Mouse (Mus musculus): ENCODE measurements at regions not wholly inside any gene's neighbourhood (a gene's known extent, or its start where the extent isn't known, plus 50 kb on each side); places are given as distances from the start of the nearest gene placed in this dataset.
A peak's percentile ranks its signal among the peaks of the same experiment; 100 is the strongest.

- H3K36me3 ChIP-seq (ENCODE audit: control insufficient read depth, insufficient read depth), result no peaks in the 10 kb centered on the region
- H3K9me3 ChIP-seq (ENCODE audit: control insufficient read depth, low read length), result no peaks in the 10 kb centered on the region
- no peaks in the 10 kb centered on the region for H3K27me3 ChIP-seq (replicated peaks; ENCODE audit: control insufficient read depth, insufficient read depth, low read length)
- no peak overlapping the region for H3K9ac ChIP-seq (replicated peaks; ENCODE audit: low read depth, low read length)
- 89% methylated on average over 4 of the region's 4 CpGs for WGBS
- H3K4me2 ChIP-seq (ENCODE audit: low read length), result no peak overlapping the region
- H3K4me3 ChIP-seq (replicated peaks; ENCODE audit: low read length), result no peak overlapping the region
- peaks cover 6% of the 10 kb centered on the region for H3K4me1 ChIP-seq (replicated peaks; ENCODE audit: control insufficient read depth, insufficient read depth, low read length)
- ATAC-seq, result no peak
- no peak overlapping the region for H3K27ac ChIP-seq (ENCODE audit: low read length)
Observed at GRCm38 (mm10) chr13:107866825-107867224, 177.4 kb upstream of the Smim15 start.

- Histone ChIP-seq H3K27ac (ENCODE audit: low read length) (no peak overlapping the region), H3K36me3 (ENCODE audit: control insufficient read depth, insufficient read depth) (no peaks in the 10 kb centered on the region), H3K9ac (replicated peaks; ENCODE audit: low read depth, low read length) (no peak overlapping the region), H3K9me3 (ENCODE audit: control insufficient read depth, low read length) (no peaks in the 10 kb centered on the region), H3K4me2 (ENCODE audit: low read length) (no peak overlapping the region), H3K27me3 (replicated peaks; ENCODE audit: control insufficient read depth, insufficient read depth, low read length) (no peaks in the 10 kb centered on the region), H3K4me3 (replicated peaks; ENCODE audit: low read length) (no peak overlapping the region), H3K4me1 (replicated peaks; ENCODE audit: control insufficient read depth, insufficient read depth, low read length) (peaks cover 9% of the 10 kb centered on the region)
- ATAC-seq, result no peak
- WGBS, result 86% methylated on average over 11 of the region's 11 CpGs
Observed at GRCm38 (mm10) chr13:107862793-107863654, 181.2 kb upstream of the Smim15 start.

GRCm38 (mm10) chr13:107861384-107862134 lies 182.7 kb upstream of the Smim15 start:
- Histone ChIP-seq H3K4me3 (replicated peaks; ENCODE audit: low read length) (no peak overlapping the region), H3K9me3 (ENCODE audit: control insufficient read depth, low read length) (no peaks in the 10 kb centered on the region), H3K36me3 (ENCODE audit: control insufficient read depth, insufficient read depth) (no peaks in the 10 kb centered on the region), H3K27ac (ENCODE audit: low read length) (no peak overlapping the region), H3K4me1 (replicated peaks; ENCODE audit: control insufficient read depth, insufficient read depth, low read length) (peaks cover 10% of the 10 kb centered on the region), H3K9ac (replicated peaks; ENCODE audit: low read depth, low read length) (no peak overlapping the region), H3K27me3 (replicated peaks; ENCODE audit: control insufficient read depth, insufficient read depth, low read length) (no peaks in the 10 kb centered on the region), H3K4me2 (ENCODE audit: low read length) (no peak overlapping the region)
- peak; percentile 43 for ATAC-seq
- WGBS, result 69% methylated on average over 17 of the region's 17 CpGs

- no peak for ATAC-seq
- H3K4me2 ChIP-seq (ENCODE audit: low read length), result no peak overlapping the region
- no peak overlapping the region for H3K27ac ChIP-seq (ENCODE audit: low read length)
- peaks cover 20% of the 10 kb centered on the region for H3K4me1 ChIP-seq (replicated peaks; ENCODE audit: control insufficient read depth, insufficient read depth, low read length)
- no peaks in the 10 kb centered on the region for H3K27me3 ChIP-seq (replicated peaks; ENCODE audit: control insufficient read depth, insufficient read depth, low read length)
- no peak overlapping the region for H3K4me3 ChIP-seq (replicated peaks; ENCODE audit: low read length)
- no peak overlapping the region for H3K9ac ChIP-seq (replicated peaks; ENCODE audit: low read depth, low read length)
- no peaks in the 10 kb centered on the region for H3K9me3 ChIP-seq (ENCODE audit: control insufficient read depth, low read length)
- WGBS, result 72% methylated on average over 13 of the region's 13 CpGs
- no peaks in the 10 kb centered on the region for H3K36me3 ChIP-seq (ENCODE audit: control insufficient read depth, insufficient read depth)
Observed at GRCm38 (mm10) chr13:107857043-107857755, 187.0 kb upstream of the Smim15 start.

GRCm38 (mm10) chr13:107850907-107851560 lies 193.2 kb upstream of the Smim15 start:
- WGBS, result 27% methylated on average over 8 of the region's 8 CpGs
- no peaks in the 10 kb centered on the region for H3K36me3 ChIP-seq (ENCODE audit: control insufficient read depth, insufficient read depth)
- no peaks in the 10 kb centered on the region for H3K27me3 ChIP-seq (replicated peaks; ENCODE audit: control insufficient read depth, insufficient read depth, low read length)
- no peak overlapping the region for H3K27ac ChIP-seq (ENCODE audit: low read length)
- no peak for ATAC-seq
- H3K9ac ChIP-seq (replicated peaks; ENCODE audit: low read depth, low read length), result no peak overlapping the region
- H3K9me3 ChIP-seq (ENCODE audit: control insufficient read depth, low read length), result no peaks in the 10 kb centered on the region
- peaks cover 41% of the 10 kb centered on the region for H3K4me1 ChIP-seq (replicated peaks; ENCODE audit: control insufficient read depth, insufficient read depth, low read length)
- H3K4me3 ChIP-seq (replicated peaks; ENCODE audit: low read length), result no peak overlapping the region
- no peak overlapping the region for H3K4me2 ChIP-seq (ENCODE audit: low read length)

GRCm38 (mm10) chr13:107848871-107849270 lies 195.4 kb upstream of the Smim15 start:
- Histone ChIP-seq H3K9me3 (ENCODE audit: control insufficient read depth, low read length) (no peaks in the 10 kb centered on the region), H3K27ac (ENCODE audit: low read length) (no peak overlapping the region), H3K27me3 (replicated peaks; ENCODE audit: control insufficient read depth, insufficient read depth, low read length) (no peaks in the 10 kb centered on the region), H3K36me3 (ENCODE audit: control insufficient read depth, insufficient read depth) (no peaks in the 10 kb centered on the region), H3K4me2 (ENCODE audit: low read length) (no peak overlapping the region), H3K9ac (replicated peaks; ENCODE audit: low read depth, low read length) (no peak overlapping the region), H3K4me1 (replicated peaks; ENCODE audit: control insufficient read depth, insufficient read depth, low read length) (peaks cover 54% of the 10 kb centered on the region), H3K4me3 (replicated peaks; ENCODE audit: low read length) (no peak overlapping the region)
- ATAC-seq, result no peak
- WGBS, result 74% methylated on average over 7 of the region's 7 CpGs

GRCm38 (mm10) chr13:107847179-107848012 lies 196.8 kb upstream of the Smim15 start:
- H3K4me1 ChIP-seq (replicated peaks; ENCODE audit: control insufficient read depth, insufficient read depth, low read length), result peaks cover 55% of the 10 kb centered on the region
- H3K4me3 ChIP-seq (replicated peaks; ENCODE audit: low read length), result peak overlapping the region; percentile 11; the same call in 1 of the 2 replicates
- H3K36me3 ChIP-seq (ENCODE audit: control insufficient read depth, insufficient read depth), result no peaks in the 10 kb centered on the region
- H3K4me2 ChIP-seq (ENCODE audit: low read length), result peak overlapping the region; percentile 37
- no peak overlapping the region for H3K27ac ChIP-seq (ENCODE audit: low read length)
- H3K27me3 ChIP-seq (replicated peaks; ENCODE audit: control insufficient read depth, insufficient read depth, low read length), result no peaks in the 10 kb centered on the region
- 15% methylated on average over 18 of the region's 18 CpGs for WGBS
- peak; percentile 42 for ATAC-seq
- H3K9me3 ChIP-seq (ENCODE audit: control insufficient read depth, low read length), result no peaks in the 10 kb centered on the region
- no peak overlapping the region for H3K9ac ChIP-seq (replicated peaks; ENCODE audit: low read depth, low read length)

GRCm38 (mm10) chr13:107846621-107847178 lies 197.5 kb upstream of the Smim15 start:
- no peaks in the 10 kb centered on the region for H3K27me3 ChIP-seq (replicated peaks; ENCODE audit: control insufficient read depth, insufficient read depth, low read length)
- H3K27ac ChIP-seq (ENCODE audit: low read length), result peak overlapping the region; percentile 16; the same call in 1 of the 2 replicates
- WGBS, result 2% methylated on average over 10 of the region's 10 CpGs
- H3K4me2 ChIP-seq (ENCODE audit: low read length), result peak overlapping the region; percentile 37
- 0 out of 2 replicates have a peak overlapping the region, but pooled peaks have one; percentile 1 for H3K4me3 ChIP-seq (replicated peaks; ENCODE audit: low read length)
- H3K9ac ChIP-seq (replicated peaks; ENCODE audit: low read depth, low read length), result no peak overlapping the region
- peak; percentile 44 for ATAC-seq
- H3K36me3 ChIP-seq (ENCODE audit: control insufficient read depth, insufficient read depth), result no peaks in the 10 kb centered on the region
- peaks cover 53% of the 10 kb centered on the region for H3K4me1 ChIP-seq (replicated peaks; ENCODE audit: control insufficient read depth, insufficient read depth, low read length)
- H3K9me3 ChIP-seq (ENCODE audit: control insufficient read depth, low read length), result no peaks in the 10 kb centered on the region
